Mouse (Mus musculus) myocyte (in vitro differentiated cells): ENCODE measurements around the gene Gmds. TPM values are rescaled to one million over a fixed set of nuclear protein-coding genes. Genes with fewer than 3 reads are reported as not detected.

ENCODE experiments used
- H3K27me3 ChIP-seq: one replicate; pipeline ENCODE4 v1.6.1; 2011; ENCODE audit not compliant: control insufficient read depth, insufficient read depth, insufficient read length
- H3K36me3 ChIP-seq: one replicate; pipeline ENCODE4 v1.6.1; 2011; ENCODE audit not compliant: control insufficient read depth, insufficient read depth
- H3K4me2 ChIP-seq: one replicate; pipeline ENCODE4 v1.6.1; 2011; ENCODE audit warnings: low read depth, control low read depth
- H3K4me3 ChIP-seq: one replicate; pipeline ENCODE4 v1.5.1; 2011; ENCODE audit warnings: mild to moderate bottlenecking, control low read depth, moderate library complexity
- H3K79me2 ChIP-seq: one replicate; pipeline ENCODE4 v1.6.1; 2011; ENCODE audit not compliant: control insufficient read depth, insufficient read depth
- H3ac ChIP-seq: one replicate; pipeline ENCODE4 v1.6.1; 2011; ENCODE audit not compliant: control insufficient read depth, insufficient read length
- CEBPB ChIP-seq: IDR thresholded peaks from 2 replicates; pipeline ENCODE4 v1.6.1; 2011; ENCODE audit warnings: mild to moderate bottlenecking, moderate library complexity; ENCODE audit not compliant: poor library complexity, insufficient read depth, severe bottlenecking
- E2F4 ChIP-seq: IDR thresholded peaks from one replicate; pipeline ENCODE4 v1.6.1; 2011; ENCODE audit warnings: mild to moderate bottlenecking, control low read depth, moderate library complexity; ENCODE audit not compliant: insufficient read depth
- MAX ChIP-seq: IDR thresholded peaks from one replicate; pipeline ENCODE4 v1.6.1; 2011; ENCODE audit warnings: low read depth, mild to moderate bottlenecking, control low read depth
- MYOD1 ChIP-seq, 3 experiments: IDR thresholded peaks; one replicate each; pipeline ENCODE4 v1.6.1; 2011; ENCODE audit warnings: control low read depth in 2 of 3, low read depth in 2 of 3, mild to moderate bottlenecking in 2 of 3, moderate library complexity in 1 of 3; ENCODE audit not compliant: insufficient read length in 2 of 3, control insufficient read depth in 1 of 3
- MYOG ChIP-seq, 3 experiments: IDR thresholded peaks; one replicate each; pipeline ENCODE4 v1.6.1; 2011; ENCODE audit warnings: control low read depth in 2 of 3, low read depth in 2 of 3, mild to moderate bottlenecking in 2 of 3; ENCODE audit not compliant: insufficient read length in 2 of 3, control insufficient read depth in 1 of 3, insufficient read depth in 1 of 3
- POLR2A ChIP-seq: IDR thresholded peaks from one replicate; pipeline ENCODE4 v1.6.1; 2011; ENCODE audit warnings: low read depth, mild to moderate bottlenecking, control low read depth, moderate library complexity; ENCODE audit not compliant: insufficient read length
- POLR2AphosphoS2 ChIP-seq: IDR thresholded peaks from one replicate; pipeline ENCODE4 v1.6.1; 2011; ENCODE audit warnings: low read depth, control low read depth; ENCODE audit not compliant: insufficient read length
- REST ChIP-seq: IDR thresholded peaks from one replicate; pipeline ENCODE4 v1.6.1; 2011; ENCODE audit warnings: mild to moderate bottlenecking, control low read depth, moderate library complexity; ENCODE audit not compliant: insufficient read depth, insufficient read length
- SRF ChIP-seq: IDR thresholded peaks from one replicate; pipeline ENCODE4 v1.6.1; 2011; ENCODE audit warnings: low read depth; ENCODE audit not compliant: control insufficient read depth, insufficient read length
- TCF12 ChIP-seq: IDR thresholded peaks from one replicate; pipeline ENCODE4 v1.6.1; 2011; ENCODE audit warnings: mild to moderate bottlenecking, control low read depth; ENCODE audit not compliant: poor library complexity, insufficient read depth, severe bottlenecking
- TCF3 ChIP-seq: IDR thresholded peaks from one replicate; pipeline ENCODE4 v1.6.1; 2011; ENCODE audit warnings: low read depth, control low read depth; ENCODE audit not compliant: insufficient read length
- USF1 ChIP-seq: IDR thresholded peaks from one replicate; pipeline ENCODE4 v1.6.1; 2011; ENCODE audit warnings: low read depth, mild to moderate bottlenecking, control low read depth, moderate library complexity
- polyA plus RNA-seq: library from polyadenylated mRNA; unstranded; fragments of >200 nt; fragmentation: generic; extraction: Trizol; gene quantifications from one replicate; pipeline ENCODE4 v1.2.1, GENCODE M21; 2012; ENCODE audit warnings: missing spikeins

Gmds gene
- polyA plus RNA-seq, 1 experiment, result 13.1 TPM

GRCm38 (mm10) chr13:31958346-31959335 lies 379.9 kb downstream of the Gmds start:
- no peak overlapping the region for H3K4me2 ChIP-seq
- H3K79me2 ChIP-seq, result no peaks in the 10 kb centered on the region

GRCm38 (mm10) chr13:31956584-31956983 lies 382.0 kb downstream of the Gmds start:
- H3K4me3 ChIP-seq, result no peak overlapping the region

More at GRCm38 (mm10) chr13:31958346-31959335, 379.9 kb downstream of the Gmds start:
- no peaks in the 10 kb centered on the region for H3K27me3 ChIP-seq
- H3ac ChIP-seq, result no peak overlapping the region
- no peaks in the 10 kb centered on the region for H3K36me3 ChIP-seq
- H3K4me3 ChIP-seq, result no peak overlapping the region
- TF ChIP-seq POLR2A (no peak), TCF12 (no peak), MYOD1 (IDR thresholded peaks at IDR 0.05; ENCODE audit: control insufficient read depth in 1 of 3, insufficient read length in 2 of 3, low read depth in 2 of 3) (no peak), MAX (no peak), SRF (no peak)

GRCm38 (mm10) chr13:31956112-31956511 lies 382.4 kb downstream of the Gmds start:
- H3K27me3 ChIP-seq, result no peaks in the 10 kb centered on the region
- H3ac ChIP-seq, result no peak overlapping the region
- TF ChIP-seq TCF12 (no peak), USF1 (no peak)
- no peaks in the 10 kb centered on the region for H3K36me3 ChIP-seq
- H3K4me3 ChIP-seq, result no peak overlapping the region
- H3K4me2 ChIP-seq, result no peak overlapping the region
- no peaks in the 10 kb centered on the region for H3K79me2 ChIP-seq

More at GRCm38 (mm10) chr13:31956584-31956983, 382.0 kb downstream of the Gmds start:
- H3K79me2 ChIP-seq, result no peaks in the 10 kb centered on the region
- no peak for TF ChIP-seq MYOD1 (IDR thresholded peaks at IDR 0.05; ENCODE audit: control insufficient read depth in 1 of 3, insufficient read length in 2 of 3, low read depth in 2 of 3)
- TF ChIP-seq MYOG (IDR thresholded peaks at IDR 0.05; ENCODE audit: control insufficient read depth in 1 of 3, insufficient read depth in 1 of 3, insufficient read length in 2 of 3, low read depth in 2 of 3), result no peak
- TF ChIP-seq POLR2A, result no peak
- TF ChIP-seq CEBPB, result no peak
- TF ChIP-seq TCF3, result no peak
- TF ChIP-seq USF1, result no peak
- no peak for TF ChIP-seq E2F4
- no peaks in the 10 kb centered on the region for H3K36me3 ChIP-seq
- H3ac ChIP-seq, result no peak overlapping the region
- H3K27me3 ChIP-seq, result no peaks in the 10 kb centered on the region
- H3K4me2 ChIP-seq, result no peak overlapping the region

- no peak overlapping the region for H3K4me3 ChIP-seq
- no peak overlapping the region for H3ac ChIP-seq
- H3K79me2 ChIP-seq, result no peaks in the 10 kb centered on the region
- TF ChIP-seq TCF12 (no peak), E2F4 (no peak), CEBPB (no peak), USF1 (no peak), MYOG (IDR thresholded peaks at IDR 0.05; ENCODE audit: control insufficient read depth in 1 of 3, insufficient read depth in 1 of 3, insufficient read length in 2 of 3, low read depth in 2 of 3) (no peak), SRF (no peak)
- no peaks in the 10 kb centered on the region for H3K36me3 ChIP-seq
- no peak overlapping the region for H3K4me2 ChIP-seq
- H3K27me3 ChIP-seq, result no peaks in the 10 kb centered on the region
These were observed 383.4 kb downstream of the Gmds start for GRCm38 (mm10) chr13:31955171-31955570.

GRCm38 (mm10) chr13:31944676-31945210 lies 393.8 kb downstream of the Gmds start:
- Histone ChIP-seq H3K27me3 (no peaks in the 10 kb centered on the region), H3K36me3 (no peaks in the 10 kb centered on the region), H3ac (no peak overlapping the region), H3K4me3 (no peak overlapping the region), H3K4me2 (no peak overlapping the region), H3K79me2 (no peaks in the 10 kb centered on the region)
- TF ChIP-seq CEBPB (no peak), POLR2AphosphoS2 (no peak), POLR2A (no peak), TCF3 (no peak), USF1 (no peak), MYOD1 (IDR thresholded peaks at IDR 0.05; ENCODE audit: control insufficient read depth in 1 of 3, insufficient read length in 2 of 3, low read depth in 2 of 3) (no peak), TCF12 (no peak), E2F4 (no peak), REST (no peak), SRF (no peak), MAX (no peak)
